Mouse (Mus musculus) macrophage (primary cell): ENCODE measurements around the gene Fanca. TPM values are rescaled to one million over a fixed set of nuclear protein-coding genes. Genes with fewer than 3 reads are reported as not detected.
A peak's percentile ranks its signal among the peaks of the same experiment; 100 is the strongest.
"Not testable (repeated sequence)": the region's sequence is repeated elsewhere in the genome, so short reads cannot be mapped to it uniquely, and the experiment has no call there.

Experiments
- H3K27ac ChIP-seq: fragments of 350-480 bp; formaldehyde crosslinking; 2 replicates; pipeline ENCODE4 v1.9.0; 2021
- H3K36me3 ChIP-seq: fragments of 350-480 bp; formaldehyde crosslinking; 2 replicates; pipeline ENCODE4 v1.9.0; 2021; ENCODE audit errors: inconsistent target
- H3K4me3 ChIP-seq: fragments of 350-480 bp; formaldehyde crosslinking; 2 replicates; pipeline ENCODE4 v1.9.0; 2021; ENCODE audit errors: inconsistent target
- H3K79me2 ChIP-seq: fragments of 350-480 bp; formaldehyde crosslinking; 2 replicates; pipeline ENCODE4 v1.9.0; 2021; ENCODE audit errors: inconsistent target
- WGBS: methylation state at CpG from one replicate; pipeline ENCODE4 v1.1.7; 2026; ENCODE audit warnings: inconsistent platforms; ENCODE audit not compliant: missing documents; 5-methylcytosine and 5-hydroxymethylcytosine counted together
- polyA plus RNA-seq: library from polyadenylated mRNA; stranded (reverse); fragments of 250-400 nt; gene quantifications from 3 replicates; pipeline ENCODE4 v1.2.4, GENCODE M21; 2018; ENCODE audit warnings: inconsistent platforms

Gene Fanca
- polyA plus RNA-seq, 1 experiment from 2014 or later = 4.2 TPM

- Histone ChIP-seq H3K27ac (no peak overlapping the region), H3K4me3 (no peak overlapping the region), H3K36me3 (peaks cover 38% of the 10 kb centered on the region; the same call in 1 of the 2 replicates), H3K79me2 (no peaks in the 10 kb centered on the region)
- WGBS = 95% methylated on average over 10 of the region's 10 CpGs
Measured at GRCm38 (mm10) chr8:123271147-123271546, 47.2 kb downstream of the Fanca start.

- no peak overlapping the region for H3K4me3 ChIP-seq
- WGBS = 97% methylated on average over 14 of the region's 14 CpGs
- H3K27ac ChIP-seq = no peak overlapping the region
- no peaks in the 10 kb centered on the region for H3K79me2 ChIP-seq
- peaks cover 65% of the 10 kb centered on the region for H3K36me3 ChIP-seq
Measured at GRCm38 (mm10) chr8:123267926-123268656, 50.3 kb downstream of the Fanca start.

- WGBS = 99% methylated on average over 8 of the region's 8 CpGs
- Histone ChIP-seq H3K79me2 (peaks cover 17% of the 10 kb centered on the region; the same call in 1 of the 2 replicates), H3K36me3 (peaks cover 52% of the 10 kb centered on the region)
- not testable (repeated sequence) for H3K4me3 ChIP-seq, H3K27ac ChIP-seq
Measured at GRCm38 (mm10) chr8:123257593-123257992, 60.8 kb downstream of the Fanca start.

GRCm38 (mm10) chr8:123257114-123257513, 61.3 kb downstream of the Fanca start:
- H3K36me3 ChIP-seq = peaks cover 51% of the 10 kb centered on the region
- WGBS = 97% methylated on average over 3 of the region's 3 CpGs

DNA sequence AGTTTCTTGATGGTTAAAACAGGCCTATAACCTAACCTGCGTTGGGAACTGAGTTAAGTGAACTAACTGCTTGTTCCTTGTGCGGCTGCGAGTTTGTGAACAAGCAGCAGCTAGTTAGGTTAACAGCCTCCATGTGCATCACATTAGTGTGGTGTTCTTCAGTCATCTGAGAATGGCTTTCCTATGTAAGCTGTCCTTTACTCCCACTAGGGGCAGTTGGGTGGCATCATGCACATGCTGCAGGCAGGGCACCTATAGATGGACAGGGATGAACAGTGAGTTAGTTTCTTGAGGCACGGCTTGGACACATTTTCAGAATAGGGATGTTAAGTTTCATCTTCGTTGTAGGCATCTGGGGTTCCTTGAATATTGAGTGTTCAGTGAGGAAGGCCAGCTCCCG, 63.2 kb downstream of the Fanca start:
- peaks cover 25% of the 10 kb centered on the region; the same call in 1 of the 2 replicates for H3K79me2 ChIP-seq
- peak overlapping the region; percentile 56 for H3K4me3 ChIP-seq
- 58% methylated on average over 6 of the region's 6 CpGs for WGBS
- H3K36me3 ChIP-seq = peaks cover 44% of the 10 kb centered on the region
- H3K27ac ChIP-seq = no peak overlapping the region; the same call in 1 of the 2 replicates

More at GRCm38 (mm10) chr8:123257114-123257513, 61.3 kb downstream of the Fanca start:
- Histone ChIP-seq H3K27ac (no peak overlapping the region), H3K4me3 (no peak overlapping the region), H3K79me2 (peaks cover 21% of the 10 kb centered on the region; the same call in 1 of the 2 replicates)

DNA sequence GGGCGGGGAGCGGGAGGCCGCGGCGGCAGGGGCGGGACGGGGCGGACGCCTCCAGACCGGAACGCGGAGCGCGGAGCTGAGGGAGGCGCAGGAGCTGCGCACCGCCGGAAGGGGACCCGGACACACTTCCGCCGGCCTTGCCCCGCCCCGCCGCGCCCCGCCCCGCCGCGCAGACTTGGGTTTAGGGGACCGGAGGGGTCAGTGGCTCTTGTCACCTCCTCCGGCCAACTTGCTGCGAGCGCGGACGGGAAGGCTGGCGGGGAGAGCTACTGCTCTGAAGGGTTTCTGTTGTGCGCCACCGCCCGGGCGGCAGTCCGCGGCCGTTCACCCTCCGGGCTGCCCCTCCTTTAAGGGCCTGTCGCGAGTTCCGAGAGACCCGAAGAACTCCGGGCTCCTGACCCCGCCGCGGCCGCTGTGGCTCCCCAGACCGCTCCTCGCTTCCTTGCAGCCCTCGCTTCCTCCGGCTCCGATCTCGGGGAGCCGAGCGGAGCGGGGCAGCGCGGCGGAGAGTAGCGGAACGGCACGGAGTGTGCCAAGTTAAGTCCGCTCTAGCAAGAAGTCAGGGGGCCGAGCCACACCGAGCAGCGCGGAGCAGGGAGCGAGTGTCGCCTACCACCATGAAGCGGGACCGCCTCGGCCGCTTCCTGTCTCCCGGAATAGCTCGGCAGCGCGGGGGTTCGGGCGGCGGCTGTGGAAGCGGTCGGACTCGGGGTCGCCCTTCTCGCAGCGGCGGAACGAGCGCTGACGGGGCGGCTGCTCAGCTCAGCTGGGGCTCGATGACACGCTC, 64.1 kb downstream of the Fanca start, which contains the start of the genes Zfp276 and Vps9d1:
Gene Zfp276, plus strand, starts transcription at position 97 of the 787 bp plus-strand sequence.
Gene Vps9d1, minus strand, starts transcription at position 250 of the 787 bp plus-strand sequence.
- WGBS = under 1% methylated on average over 78 of the region's 99 CpGs
- Histone ChIP-seq H3K79me2 (peaks cover 25% of the 10 kb centered on the region; the same call in 1 of the 2 replicates), H3K36me3 (peaks cover 35% of the 10 kb centered on the region), H3K27ac (peak within 1 kb of the TSS; percentile 61), H3K4me3 (peak within 1 kb of the TSS; percentile 56)

DNA sequence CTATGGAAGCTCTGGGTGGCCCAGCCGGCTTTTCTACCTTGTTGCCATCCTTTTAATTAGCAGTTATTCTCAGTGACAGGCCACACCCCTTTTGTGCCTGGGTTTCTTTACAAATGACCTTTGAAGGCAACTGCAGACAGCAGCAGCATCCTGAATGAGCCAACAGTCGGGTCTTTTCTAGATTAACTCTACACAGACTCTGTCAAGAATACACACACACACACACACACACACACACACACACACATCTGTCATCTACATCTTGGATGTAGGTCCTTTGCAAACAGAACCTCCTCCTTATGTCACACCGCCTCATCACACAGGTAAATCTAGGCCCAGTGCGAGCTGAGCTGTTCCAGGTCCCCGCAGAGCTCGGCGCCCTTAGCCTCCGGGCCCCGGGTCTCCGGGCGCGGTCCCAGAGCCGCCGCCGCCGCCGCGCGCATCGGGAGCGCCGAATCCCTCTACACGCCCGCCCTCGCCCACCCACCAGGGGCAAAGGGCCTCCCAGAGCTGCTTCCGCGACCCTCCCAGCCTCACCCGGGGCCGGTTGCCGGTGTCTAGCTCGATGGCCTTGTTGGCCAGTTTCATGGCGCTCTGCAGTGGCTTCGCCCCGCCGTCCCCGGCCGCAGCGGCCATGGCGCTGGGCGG, 64.8 kb downstream of the Fanca start:
- WGBS = under 1% methylated on average over 38 of the region's 40 CpGs
- H3K79me2 ChIP-seq = peaks cover 25% of the 10 kb centered on the region; the same call in 1 of the 2 replicates
- peak overlapping the region; percentile 61 for H3K27ac ChIP-seq
- H3K4me3 ChIP-seq = peak overlapping the region; percentile 51
- H3K36me3 ChIP-seq = peaks cover 28% of the 10 kb centered on the region

DNA sequence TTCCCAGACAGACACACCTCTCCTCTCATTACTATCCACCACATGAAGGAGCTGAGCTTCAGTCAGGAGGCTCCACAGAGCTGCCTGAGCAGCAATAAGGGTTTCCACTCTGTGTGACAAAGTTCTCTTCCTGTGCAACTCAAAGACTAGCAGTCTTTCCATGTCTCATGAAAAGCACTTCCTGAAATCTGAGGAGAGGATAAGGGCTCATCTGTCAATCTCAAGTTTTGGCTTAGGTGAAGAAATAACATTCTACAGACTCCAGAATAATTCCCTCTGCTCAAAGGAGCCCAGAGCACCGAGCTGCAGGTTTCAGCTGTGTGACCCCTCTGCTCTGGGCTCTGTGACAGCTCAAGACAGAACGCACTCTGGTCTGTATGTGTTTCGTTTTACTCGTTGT, 65.5 kb downstream of the Fanca start:
- WGBS = 31% methylated on average over 4 of the region's 4 CpGs
- peak overlapping the region; percentile 61 for H3K27ac ChIP-seq
- H3K79me2 ChIP-seq = peaks cover 25% of the 10 kb centered on the region; the same call in 1 of the 2 replicates
- peaks cover 24% of the 10 kb centered on the region for H3K36me3 ChIP-seq
- peak overlapping the region; percentile 51 for H3K4me3 ChIP-seq

GRCm38 (mm10) chr8:123250940-123251339, 67.4 kb downstream of the Fanca start:
- 0 out of 2 replicates have a peak overlapping the region, but pooled peaks have one; percentile 12 for H3K27ac ChIP-seq
- 68% methylated on average over 5 of the region's 5 CpGs for WGBS
- H3K4me3 ChIP-seq = no peak overlapping the region

DNA sequence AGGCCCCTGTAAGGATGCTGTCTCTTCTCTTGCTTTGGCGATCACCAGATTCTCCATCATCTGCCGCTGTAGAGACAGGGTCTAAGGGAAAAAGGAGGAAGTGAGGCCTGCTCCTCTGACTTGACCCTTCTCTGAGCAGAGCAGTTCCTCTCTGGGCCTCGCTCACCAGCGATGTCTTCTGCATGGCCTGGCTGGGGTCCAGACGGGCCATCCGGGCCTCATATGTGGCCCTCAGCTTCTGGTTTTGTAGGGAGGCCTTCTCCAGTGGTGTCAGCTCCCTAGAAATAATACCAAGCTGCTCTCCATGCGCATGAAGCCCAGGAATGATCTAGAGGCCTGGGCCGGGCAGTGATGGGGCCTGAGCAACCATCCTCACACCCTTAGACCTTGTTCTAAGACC, 69.8 kb downstream of the Fanca start:
- peaks cover 49% of the 10 kb centered on the region for H3K36me3 ChIP-seq
- 26% methylated on average over 8 of the region's 8 CpGs for WGBS
- H3K79me2 ChIP-seq = peaks cover 8% of the 10 kb centered on the region; the same call in 1 of the 2 replicates
- no peak overlapping the region for H3K4me3 ChIP-seq
- H3K27ac ChIP-seq = peak overlapping the region; percentile 35

More at GRCm38 (mm10) chr8:123250940-123251339, 67.4 kb downstream of the Fanca start:
- Histone ChIP-seq H3K79me2 (peaks cover 20% of the 10 kb centered on the region; the same call in 1 of the 2 replicates), H3K36me3 (peaks cover 28% of the 10 kb centered on the region)

- H3K79me2 ChIP-seq = peaks cover 8% of the 10 kb centered on the region; the same call in 1 of the 2 replicates
- 96% methylated on average over 6 of the region's 6 CpGs for WGBS
- H3K27ac ChIP-seq = no peak overlapping the region
- peaks cover 56% of the 10 kb centered on the region for H3K36me3 ChIP-seq
- no peak overlapping the region for H3K4me3 ChIP-seq
Measured at GRCm38 (mm10) chr8:123247748-123248147, 70.6 kb downstream of the Fanca start.

- Histone ChIP-seq H3K27ac (no peak overlapping the region), H3K36me3 (peaks cover 67% of the 10 kb centered on the region), H3K4me3 (no peak overlapping the region), H3K79me2 (no peaks in the 10 kb centered on the region)
- WGBS = 97% methylated on average over 12 of the region's 12 CpGs
Measured at GRCm38 (mm10) chr8:123245543-123245942, 72.8 kb downstream of the Fanca start.

- Histone ChIP-seq H3K36me3 (peaks cover 63% of the 10 kb centered on the region), H3K27ac (no peak overlapping the region), H3K4me3 (no peak overlapping the region), H3K79me2 (no peaks in the 10 kb centered on the region)
- 90% methylated on average over 4 of the region's 4 CpGs for WGBS
Measured at GRCm38 (mm10) chr8:123244382-123244781, 74.0 kb downstream of the Fanca start.

GRCm38 (mm10) chr8:123243053-123243452, 75.3 kb downstream of the Fanca start:
- Histone ChIP-seq H3K4me3 (no peak overlapping the region), H3K79me2 (no peaks in the 10 kb centered on the region), H3K36me3 (peaks cover 62% of the 10 kb centered on the region), H3K27ac (no peak overlapping the region)
- WGBS = 88% methylated on average over 11 of the region's 11 CpGs
